Mouse (Mus musculus) brown adipose tissue, adult 24 weeks (tissue): Measurements from ENCODE around the gene Zc3h13. TPM values are rescaled to one million over a fixed set of nuclear protein-coding genes. Genes with fewer than 3 reads are reported as not detected.

Experiments used
- H3K27ac ChIP-seq: fragments of 200-500 bp; replicated peaks from 2 replicates; pipeline ENCODE4 v1.5.1; 2012; ENCODE audit warnings: low read depth, mild to moderate bottlenecking, low read length
- H3K4me1 ChIP-seq: fragments of 200-500 bp; 2 replicates; pipeline ENCODE4 v1.6.1; 2012; ENCODE audit warnings: low read length, mixed read lengths; ENCODE audit not compliant: control insufficient read depth, insufficient read depth, insufficient read length
- H3K4me3 ChIP-seq: fragments of 200-500 bp; 2 replicates; pipeline ENCODE4 v1.5.1; 2012; ENCODE audit warnings: low read depth, mild to moderate bottlenecking, low read length, moderate library complexity; ENCODE audit not compliant: insufficient read depth
- polyA plus RNA-seq: library from polyadenylated mRNA; stranded (reverse); fragments of >200 nt; gene quantifications from 2 replicates; pipeline ENCODE4 v1.2.4, GENCODE M21; 2012; ENCODE audit not compliant: missing spikeins, insufficient read depth, insufficient read length

Gene Zc3h13
- polyA plus RNA-seq, 1 experiment = 13.0 TPM

DNA sequence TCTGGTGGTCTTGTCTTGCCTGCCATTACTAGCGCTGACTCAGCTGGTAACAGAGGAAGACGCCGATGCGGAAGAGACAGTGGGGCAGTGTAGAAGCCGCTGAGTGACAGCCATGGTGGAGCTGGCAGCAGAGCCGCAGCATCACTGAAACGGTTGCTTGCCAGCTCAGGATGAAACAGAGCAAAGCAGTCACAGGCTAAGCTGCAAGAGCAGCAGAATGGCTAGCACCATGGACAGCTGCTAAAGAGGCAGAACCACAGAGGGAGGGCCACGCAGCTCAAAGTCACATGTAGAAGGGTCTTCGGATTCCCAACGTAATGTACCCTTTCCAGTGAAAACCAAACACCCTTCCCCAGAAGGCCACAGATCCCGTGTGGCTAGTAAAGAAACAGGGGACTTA, 82.6 kb downstream of the Zc3h13 start:
- Histone ChIP-seq H3K27ac (no peak overlapping the region), H3K4me1 (no peaks in the 10 kb centered on the region), H3K4me3 (no peak overlapping the region)

GRCm38 (mm10) chr14:75367503-75367902, 83.3 kb downstream of the Zc3h13 start:
- Histone ChIP-seq H3K27ac (no peak overlapping the region), H3K4me1 (no peaks in the 10 kb centered on the region), H3K4me3 (no peak overlapping the region)

GRCm38 (mm10) chr14:75369880-75370279, 85.7 kb downstream of the Zc3h13 start:
- Histone ChIP-seq H3K27ac (no peak overlapping the region), H3K4me3 (no peak overlapping the region), H3K4me1 (no peaks in the 10 kb centered on the region)

GRCm38 (mm10) chr14:75375006-75375598, 90.9 kb downstream of the Zc3h13 start:
- Histone ChIP-seq H3K27ac (no peak overlapping the region), H3K4me1 (no peaks in the 10 kb centered on the region), H3K4me3 (no peak overlapping the region)

DNA sequence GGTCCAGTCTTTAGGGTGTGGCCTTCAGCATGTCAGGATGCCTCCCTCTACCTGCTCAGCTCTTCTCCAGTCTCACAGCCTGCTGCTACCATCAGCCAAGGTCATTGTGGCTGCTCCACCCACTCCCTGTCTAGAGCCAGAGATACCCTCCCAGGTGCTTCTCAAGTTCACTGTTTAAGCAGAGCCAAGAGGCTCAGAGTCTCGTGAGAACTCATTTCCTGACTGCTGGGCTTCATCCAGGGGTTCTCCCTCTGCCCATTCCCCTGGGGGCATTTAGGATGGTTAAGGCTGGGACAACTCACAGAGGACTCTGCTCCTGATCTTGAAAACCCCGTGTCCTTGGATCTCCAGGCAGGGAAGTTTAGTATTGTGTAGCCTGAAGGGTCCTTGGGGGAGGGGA, 92.1 kb downstream of the Zc3h13 start:
- H3K4me1 ChIP-seq = no peaks in the 10 kb centered on the region
- H3K4me3 ChIP-seq = no peak overlapping the region
- H3K27ac ChIP-seq = no peak overlapping the region

- Histone ChIP-seq H3K27ac (no peak overlapping the region), H3K4me3 (no peak overlapping the region), H3K4me1 (no peaks in the 10 kb centered on the region)
These were observed 93.4 kb downstream of the Zc3h13 start for GRCm38 (mm10) chr14:75377612-75378011.

Other genes starting within 250 kb of the Zc3h13 start
- gene Lrrc63, start 153.5 kb upstream of the Zc3h13 start, polyA plus RNA-seq = not detected in 2 replicates
- 13.4 and 14.5 TPM in 2 replicates for gene Lcp1, start 153.3 kb upstream of the Zc3h13 start, polyA plus RNA-seq
- not detected in 2 replicates for gene Cpb2, start 42.1 kb upstream of the Zc3h13 start, polyA plus RNA-seq
- not detected in 2 replicates for gene Siah3, start 171.6 kb downstream of the Zc3h13 start, polyA plus RNA-seq